Mouse (Mus musculus): Measurements from ENCODE around the gene Mrvi1. TPM values are rescaled to one million over a fixed set of nuclear protein-coding genes. Genes with fewer than 3 reads are reported as not detected.
"Not testable (repeated sequence)": the region's sequence is repeated elsewhere in the genome, so short reads cannot be mapped to it uniquely, and the experiment has no call there.

Mrvi1 gene
- polyA plus RNA-seq, 1 experiment from 2014 or later, result 1.9 TPM

GRCm38 (mm10) chr7:110908209-110909144, 73.8 kb downstream of the Mrvi1 start:
- H3K9me3 ChIP-seq (ENCODE audit: control insufficient read depth, low read length), result no peaks in the 10 kb centered on the region
- no peak overlapping the region for H3K9ac ChIP-seq (ENCODE audit: low read length)
- H3K4me1 ChIP-seq (ENCODE audit: control insufficient read depth, insufficient read depth, low read length), result no peaks in the 10 kb centered on the region
- no peak overlapping the region for H3K4me2 ChIP-seq
- H3K4me3 ChIP-seq (ENCODE audit: low read depth, low read length), result no peak overlapping the region
- H3K36me3 ChIP-seq (ENCODE audit: control insufficient read depth, insufficient read depth, low read length), result no peaks in the 10 kb centered on the region
- H3K27ac ChIP-seq (ENCODE audit: low read depth, low read length), result no peak overlapping the region
- ATAC-seq (ENCODE audit: low FRiP score), result no peak
- DNase-seq (ENCODE audit: low spot score, missing footprints), result no peak
- 72% methylated on average over 8 of the region's 8 CpGs for WGBS
- no peaks in the 10 kb centered on the region for H3K27me3 ChIP-seq (ENCODE audit: control insufficient read depth, insufficient read depth, low read length)

GRCm38 (mm10) chr7:110906566-110906965, 75.7 kb downstream of the Mrvi1 start:
- H3K27ac ChIP-seq (ENCODE audit: low read depth, low read length), result no peak overlapping the region
- 80% methylated on average over 2 of the region's 2 CpGs for WGBS
- no peak overlapping the region for H3K4me3 ChIP-seq (ENCODE audit: low read depth, low read length)
- no peak overlapping the region for H3K9ac ChIP-seq (ENCODE audit: low read length)
- DNase-seq (ENCODE audit: low spot score, missing footprints) (no peak), ATAC-seq (ENCODE audit: low FRiP score) (no peak)
- no peak overlapping the region for H3K4me2 ChIP-seq
- H3K27me3 ChIP-seq (ENCODE audit: control insufficient read depth, insufficient read depth, low read length), result no peaks in the 10 kb centered on the region
- no peaks in the 10 kb centered on the region for H3K36me3 ChIP-seq (ENCODE audit: control insufficient read depth, insufficient read depth, low read length)
- H3K4me1 ChIP-seq (ENCODE audit: control insufficient read depth, insufficient read depth, low read length), result no peaks in the 10 kb centered on the region
- H3K9me3 ChIP-seq (ENCODE audit: control insufficient read depth, low read length), result no peaks in the 10 kb centered on the region

GRCm38 (mm10) chr7:110903226-110903625, 79.0 kb downstream of the Mrvi1 start:
- Histone ChIP-seq H3K4me1 (ENCODE audit: control insufficient read depth, insufficient read depth, low read length) (no peaks in the 10 kb centered on the region), H3K9ac (ENCODE audit: low read length) (no peak overlapping the region), H3K36me3 (ENCODE audit: control insufficient read depth, insufficient read depth, low read length) (no peaks in the 10 kb centered on the region), H3K4me2 (no peak overlapping the region), H3K27me3 (ENCODE audit: control insufficient read depth, insufficient read depth, low read length) (no peaks in the 10 kb centered on the region), H3K4me3 (ENCODE audit: low read depth, low read length) (no peak overlapping the region), H3K9me3 (ENCODE audit: control insufficient read depth, low read length) (no peaks in the 10 kb centered on the region), H3K27ac (ENCODE audit: low read depth, low read length) (no peak overlapping the region)
- DNase-seq (ENCODE audit: low spot score, missing footprints), result no peak
- no peak for ATAC-seq (ENCODE audit: low FRiP score)
- WGBS, result 80% methylated on average over 7 of the region's 7 CpGs

GRCm38 (mm10) chr7:110897202-110897601, 85.1 kb downstream of the Mrvi1 start:
- Histone ChIP-seq H3K4me3 (ENCODE audit: low read depth, low read length) (no peak overlapping the region), H3K9me3 (ENCODE audit: control insufficient read depth, low read length) (no peaks in the 10 kb centered on the region), H3K27me3 (ENCODE audit: control insufficient read depth, insufficient read depth, low read length) (no peaks in the 10 kb centered on the region), H3K9ac (ENCODE audit: low read length) (no peak overlapping the region), H3K4me2 (no peak overlapping the region), H3K36me3 (ENCODE audit: control insufficient read depth, insufficient read depth, low read length) (no peaks in the 10 kb centered on the region), H3K27ac (ENCODE audit: low read depth, low read length) (no peak overlapping the region), H3K4me1 (ENCODE audit: control insufficient read depth, insufficient read depth, low read length) (no peaks in the 10 kb centered on the region)
- 94% methylated on average over 8 of the region's 8 CpGs for WGBS
- ATAC-seq (ENCODE audit: low FRiP score), result no peak
- DNase-seq (ENCODE audit: low spot score, missing footprints), result no peak

- Histone ChIP-seq H3K4me2 (no peak overlapping the region), H3K4me3 (ENCODE audit: low read depth, low read length) (no peak overlapping the region), H3K9me3 (ENCODE audit: control insufficient read depth, low read length) (no peaks in the 10 kb centered on the region), H3K4me1 (ENCODE audit: control insufficient read depth, insufficient read depth, low read length) (no peaks in the 10 kb centered on the region), H3K27me3 (ENCODE audit: control insufficient read depth, insufficient read depth, low read length) (no peaks in the 10 kb centered on the region), H3K9ac (ENCODE audit: low read length) (no peak overlapping the region), H3K36me3 (ENCODE audit: control insufficient read depth, insufficient read depth, low read length) (no peaks in the 10 kb centered on the region), H3K27ac (ENCODE audit: low read depth, low read length) (no peak overlapping the region)
- 90% methylated on average over 7 of the region's 7 CpGs for WGBS
- no peak for ATAC-seq (ENCODE audit: low FRiP score)
- no peak for DNase-seq (ENCODE audit: low spot score, missing footprints)
Measured at GRCm38 (mm10) chr7:110896453-110896852, 85.8 kb downstream of the Mrvi1 start.

- DNase-seq (ENCODE audit: low spot score, missing footprints); H3K36me3 ChIP-seq (ENCODE audit: control insufficient read depth, insufficient read depth, low read length); H3K9ac ChIP-seq (ENCODE audit: low read length); H3K27ac ChIP-seq (ENCODE audit: low read depth, low read length); H3K4me1 ChIP-seq (ENCODE audit: control insufficient read depth, insufficient read depth, low read length); H3K27me3 ChIP-seq (ENCODE audit: control insufficient read depth, insufficient read depth, low read length); ATAC-seq (ENCODE audit: low FRiP score); H3K4me3 ChIP-seq (ENCODE audit: low read depth, low read length); H3K9me3 ChIP-seq (ENCODE audit: control insufficient read depth, low read length); H3K4me2 ChIP-seq: not testable (repeated sequence)
- WGBS, result 81% methylated on average over 10 of the region's 10 CpGs
Measured at GRCm38 (mm10) chr7:110895772-110896171, 86.5 kb downstream of the Mrvi1 start.

GRCm38 (mm10) chr7:110894673-110895072, 87.6 kb downstream of the Mrvi1 start:
- no peak overlapping the region for H3K4me2 ChIP-seq
- H3K9ac ChIP-seq (ENCODE audit: low read length), result no peak overlapping the region
- no peaks in the 10 kb centered on the region for H3K4me1 ChIP-seq (ENCODE audit: control insufficient read depth, insufficient read depth, low read length)
- H3K27ac ChIP-seq (ENCODE audit: low read depth, low read length), result no peak overlapping the region
- no peaks in the 10 kb centered on the region for H3K27me3 ChIP-seq (ENCODE audit: control insufficient read depth, insufficient read depth, low read length)
- no peak for DNase-seq (ENCODE audit: low spot score, missing footprints)
- WGBS, result 81% methylated on average over 9 of the region's 9 CpGs
- H3K9me3 ChIP-seq (ENCODE audit: control insufficient read depth, low read length), result no peaks in the 10 kb centered on the region
- H3K4me3 ChIP-seq (ENCODE audit: low read depth, low read length), result no peak overlapping the region
- ATAC-seq (ENCODE audit: low FRiP score), result no peak
- H3K36me3 ChIP-seq (ENCODE audit: control insufficient read depth, insufficient read depth, low read length), result no peaks in the 10 kb centered on the region

GRCm38 (mm10) chr7:110893943-110894610, 88.2 kb downstream of the Mrvi1 start:
- Histone ChIP-seq H3K4me1 (ENCODE audit: control insufficient read depth, insufficient read depth, low read length) (no peaks in the 10 kb centered on the region), H3K4me2 (no peak overlapping the region), H3K9me3 (ENCODE audit: control insufficient read depth, low read length) (no peaks in the 10 kb centered on the region), H3K27me3 (ENCODE audit: control insufficient read depth, insufficient read depth, low read length) (no peaks in the 10 kb centered on the region), H3K9ac (ENCODE audit: low read length) (no peak overlapping the region), H3K36me3 (ENCODE audit: control insufficient read depth, insufficient read depth, low read length) (no peaks in the 10 kb centered on the region), H3K4me3 (ENCODE audit: low read depth, low read length) (no peak overlapping the region), H3K27ac (ENCODE audit: low read depth, low read length) (no peak overlapping the region)
- DNase-seq (ENCODE audit: low spot score, missing footprints) (no peak), ATAC-seq (ENCODE audit: low FRiP score) (no peak)
- WGBS, result 82% methylated on average over 10 of the region's 10 CpGs

- no peaks in the 10 kb centered on the region for H3K27me3 ChIP-seq (ENCODE audit: control insufficient read depth, insufficient read depth, low read length)
- ATAC-seq (ENCODE audit: low FRiP score) (no peak), DNase-seq (ENCODE audit: low spot score, missing footprints) (no peak)
- H3K4me2 ChIP-seq, result no peak overlapping the region
- H3K9ac ChIP-seq (ENCODE audit: low read length), result no peak overlapping the region
- WGBS, result 81% methylated on average over 9 of the region's 9 CpGs
- no peaks in the 10 kb centered on the region for H3K36me3 ChIP-seq (ENCODE audit: control insufficient read depth, insufficient read depth, low read length)
- H3K4me1 ChIP-seq (ENCODE audit: control insufficient read depth, insufficient read depth, low read length), result no peaks in the 10 kb centered on the region
- no peak overlapping the region for H3K27ac ChIP-seq (ENCODE audit: low read depth, low read length)
- no peaks in the 10 kb centered on the region for H3K9me3 ChIP-seq (ENCODE audit: control insufficient read depth, low read length)
- H3K4me3 ChIP-seq (ENCODE audit: low read depth, low read length), result no peak overlapping the region
Measured at GRCm38 (mm10) chr7:110891501-110891986, 90.7 kb downstream of the Mrvi1 start.
